Mouse (Mus musculus): ENCODE measurements at regions not wholly inside any gene's neighbourhood (a gene's known extent, or its start where the extent isn't known, plus 50 kb on each side); places are given as distances from the start of the nearest gene placed in this dataset.

GRCm38 (mm10) chr3:38561186-38561585 is 76.5 kb upstream of the Ankrd50 start:
- Histone ChIP-seq H3K27me3 (ENCODE audit: control insufficient read depth, insufficient read depth, low read length) (no peaks in the 10 kb centered on the region), H3K4me2 (ENCODE audit: low read depth) (no peak overlapping the region), H3K9ac (replicated peaks) (no peak overlapping the region), H3K4me3 (ENCODE audit: insufficient read depth in 1 of 2, low read depth in 2 of 2, low read length in 2 of 2) (no peak overlapping the region), H3K27ac (no peak overlapping the region), H3K4me1 (replicated peaks; ENCODE audit: control insufficient read depth in 2 of 2, insufficient read depth in 2 of 2, low read length in 1 of 2) (no peaks in the 10 kb centered on the region), H3K36me3 (replicated peaks; ENCODE audit: control insufficient read depth, insufficient read depth, low read depth) (no peaks in the 10 kb centered on the region), H3K9me3 (ENCODE audit: control insufficient read depth, low read length) (no peaks in the 10 kb centered on the region)
- ATAC-seq (ENCODE audit: insufficient read depth), result no peak
- 29% methylated on average over 2 of the region's 2 CpGs for WGBS (ENCODE audit: insufficient replicate concordance)
- no peak for DNase-seq (ENCODE audit: low read depth in 3 of 3, low spot score in 3 of 3)
- TF ChIP-seq CTCF (IDR thresholded peaks at IDR 0.05; ENCODE audit: low read depth), result no peak
- TF ChIP-seq EP300 (IDR thresholded peaks at IDR 0.05; ENCODE audit: low read depth), result no peak

- Histone ChIP-seq H3K36me3 (replicated peaks; ENCODE audit: control insufficient read depth, insufficient read depth, low read depth) (no peaks in the 10 kb centered on the region), H3K4me2 (ENCODE audit: low read depth) (no peak overlapping the region), H3K4me1 (replicated peaks; ENCODE audit: control insufficient read depth in 2 of 2, insufficient read depth in 2 of 2, low read length in 1 of 2) (no peaks in the 10 kb centered on the region), H3K27ac (no peak overlapping the region), H3K4me3 (ENCODE audit: insufficient read depth in 1 of 2, low read depth in 2 of 2, low read length in 2 of 2) (no peak overlapping the region), H3K9me3 (ENCODE audit: control insufficient read depth, low read length) (no peaks in the 10 kb centered on the region), H3K9ac (replicated peaks) (no peak overlapping the region), H3K27me3 (ENCODE audit: control insufficient read depth, insufficient read depth, low read length) (no peaks in the 10 kb centered on the region)
- DNase-seq (ENCODE audit: low read depth in 3 of 3, low spot score in 3 of 3), result no peak
- no peak for ATAC-seq (ENCODE audit: insufficient read depth)
- WGBS (ENCODE audit: insufficient replicate concordance), result 73% methylated on average over 5 of the region's 5 CpGs
- TF ChIP-seq CTCF (IDR thresholded peaks at IDR 0.05; ENCODE audit: low read depth), result no peak
- no peak for TF ChIP-seq EP300 (IDR thresholded peaks at IDR 0.05; ENCODE audit: low read depth)
Measured at GRCm38 (mm10) chr3:38555939-38556338, 71.3 kb upstream of the Ankrd50 start.

GRCm38 (mm10) chr3:38553470-38554043 is 68.9 kb upstream of the Ankrd50 start:
- Histone ChIP-seq H3K36me3 (replicated peaks; ENCODE audit: control insufficient read depth, insufficient read depth, low read depth) (no peaks in the 10 kb centered on the region), H3K27me3 (ENCODE audit: control insufficient read depth, insufficient read depth, low read length) (no peaks in the 10 kb centered on the region), H3K4me1 (replicated peaks; ENCODE audit: control insufficient read depth in 2 of 2, insufficient read depth in 2 of 2, low read length in 1 of 2) (no peaks in the 10 kb centered on the region), H3K9ac (replicated peaks) (no peak overlapping the region), H3K4me2 (ENCODE audit: low read depth) (no peak overlapping the region), H3K9me3 (ENCODE audit: control insufficient read depth, low read length) (no peaks in the 10 kb centered on the region), H3K4me3 (ENCODE audit: insufficient read depth in 1 of 2, low read depth in 2 of 2, low read length in 2 of 2) (no peak overlapping the region), H3K27ac (no peak overlapping the region)
- 57% methylated on average over 4 of the region's 4 CpGs for WGBS (ENCODE audit: insufficient replicate concordance)
- TF ChIP-seq CTCF (IDR thresholded peaks at IDR 0.05; ENCODE audit: low read depth) (no peak), EP300 (IDR thresholded peaks at IDR 0.05; ENCODE audit: low read depth) (no peak)
- ATAC-seq (ENCODE audit: insufficient read depth) (no peak), DNase-seq (ENCODE audit: low read depth in 3 of 3, low spot score in 3 of 3) (no peak)

DNA sequence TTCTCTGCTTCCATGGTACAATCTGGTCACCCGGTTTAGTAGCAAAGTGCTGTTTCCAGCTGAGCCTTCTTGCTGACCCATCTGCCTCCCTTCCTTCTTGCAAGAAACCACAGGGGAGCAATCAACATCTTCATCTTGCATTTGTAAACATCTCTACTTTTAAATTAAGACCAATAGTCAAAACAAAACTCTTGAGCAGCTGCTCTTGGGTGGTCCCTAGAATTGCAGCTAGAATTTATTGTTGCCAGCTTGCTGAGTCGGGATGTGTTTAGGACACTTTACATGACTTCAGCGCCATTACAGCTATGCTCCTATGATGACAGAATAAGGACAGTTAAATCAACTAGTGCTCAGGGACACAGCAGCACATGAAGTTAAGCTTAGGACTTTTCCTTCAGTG is 62.4 kb upstream of the Ankrd50 start:
- TF ChIP-seq EP300 (IDR thresholded peaks at IDR 0.05; ENCODE audit: low read depth) (no peak), CTCF (IDR thresholded peaks at IDR 0.05; ENCODE audit: low read depth) (no peak)
- 54% methylated on average over 3 of the region's 3 CpGs for WGBS (ENCODE audit: insufficient replicate concordance)
- no peak for DNase-seq (ENCODE audit: low read depth in 3 of 3, low spot score in 3 of 3)

DNA sequence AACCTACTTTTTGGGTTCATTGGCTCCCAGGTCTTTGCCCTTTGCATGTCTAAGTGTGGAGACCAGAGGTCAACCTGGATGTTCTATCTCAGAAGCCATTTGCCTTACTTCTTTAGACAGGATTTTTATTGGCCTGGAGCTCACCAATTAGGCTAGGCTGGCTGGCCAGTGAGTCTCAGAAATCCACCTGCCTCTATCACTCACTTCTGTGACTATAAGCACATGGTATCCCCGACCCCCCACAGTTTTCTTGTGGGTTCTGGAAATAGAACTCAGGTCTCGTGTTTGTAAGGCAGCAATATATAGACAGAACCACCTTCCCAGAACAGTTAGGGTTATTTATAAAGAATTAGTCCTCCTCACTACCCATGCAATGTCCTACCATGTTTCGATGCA is 60.9 kb upstream of the Ankrd50 start:
- ATAC-seq (ENCODE audit: insufficient read depth) (no peak), DNase-seq (ENCODE audit: low read depth in 3 of 3, low spot score in 3 of 3) (no peak)
- WGBS (ENCODE audit: insufficient replicate concordance), result 36% methylated on average over 3 of the region's 3 CpGs
- no peak overlapping the region for H3K27ac ChIP-seq
- no peak overlapping the region for H3K9ac ChIP-seq (replicated peaks)
- TF ChIP-seq CTCF (IDR thresholded peaks at IDR 0.05; ENCODE audit: low read depth), result no peak
- TF ChIP-seq EP300 (IDR thresholded peaks at IDR 0.05; ENCODE audit: low read depth), result no peak
- no peaks in the 10 kb centered on the region for H3K36me3 ChIP-seq (replicated peaks; ENCODE audit: control insufficient read depth, insufficient read depth, low read depth)
- no peak overlapping the region for H3K4me2 ChIP-seq (ENCODE audit: low read depth)
- H3K9me3 ChIP-seq (ENCODE audit: control insufficient read depth, low read length), result no peaks in the 10 kb centered on the region
- no peaks in the 10 kb centered on the region for H3K4me1 ChIP-seq (replicated peaks; ENCODE audit: control insufficient read depth in 2 of 2, insufficient read depth in 2 of 2, low read length in 1 of 2)
- no peaks in the 10 kb centered on the region for H3K27me3 ChIP-seq (ENCODE audit: control insufficient read depth, insufficient read depth, low read length)
- H3K4me3 ChIP-seq (ENCODE audit: insufficient read depth in 1 of 2, low read depth in 2 of 2, low read length in 2 of 2), result no peak overlapping the region

More for the DNA sequence above, 62.4 kb upstream of the Ankrd50 start:
- H3K9ac ChIP-seq (replicated peaks), result no peak overlapping the region
- H3K4me3 ChIP-seq (ENCODE audit: insufficient read depth in 1 of 2, low read depth in 2 of 2, low read length in 2 of 2), result no peak overlapping the region
- H3K27me3 ChIP-seq (ENCODE audit: control insufficient read depth, insufficient read depth, low read length), result no peaks in the 10 kb centered on the region
- H3K4me1 ChIP-seq (replicated peaks; ENCODE audit: control insufficient read depth in 2 of 2, insufficient read depth in 2 of 2, low read length in 1 of 2), result no peaks in the 10 kb centered on the region
- no peak overlapping the region for H3K27ac ChIP-seq
- ATAC-seq (ENCODE audit: insufficient read depth), result no peak
- no peaks in the 10 kb centered on the region for H3K36me3 ChIP-seq (replicated peaks; ENCODE audit: control insufficient read depth, insufficient read depth, low read depth)
- no peak overlapping the region for H3K4me2 ChIP-seq (ENCODE audit: low read depth)
- H3K9me3 ChIP-seq (ENCODE audit: control insufficient read depth, low read length), result no peaks in the 10 kb centered on the region

Data from liver, embryonic 14.5 days (tissue).